Mouse (Mus musculus) heart, embryonic 16.5 days (tissue): Measurements from ENCODE around the gene Tmem97. TPM values are rescaled to one million over a fixed set of nuclear protein-coding genes. Genes with fewer than 3 reads are reported as not detected.
"Not testable (repeated sequence)": the region's sequence is repeated elsewhere in the genome, so short reads cannot be mapped to it uniquely, and the experiment has no call there.

Source experiments
- ATAC-seq: fragments of 200-750 bp; cut with Nextera tagmentation; replicated peaks from 2 replicates; pipeline ENCODE4 v1.8.0; 2017; ENCODE audit warnings: moderate number of reproducible peaks; ENCODE audit not compliant: insufficient read depth, low FRiP score; ENCODE audit errors: extremely low read depth
- H3K27ac ChIP-seq: fragments of 300-500 bp; sonication (generic); 2 replicates; pipeline ENCODE4 v1.5.1; 2014; ENCODE audit warnings: mild to moderate bottlenecking, low read length, control low read depth, moderate library complexity
- H3K27me3 ChIP-seq: fragments of 300-500 bp; sonication (generic); 2 replicates; pipeline ENCODE4 v1.6.1; 2014; ENCODE audit warnings: low read length, mixed read lengths; ENCODE audit not compliant: control insufficient read depth, insufficient read depth
- H3K36me3 ChIP-seq: fragments of 300-500 bp; sonication (generic); 2 replicates; pipeline ENCODE4 v1.6.1; 2014; ENCODE audit not compliant: control insufficient read depth, insufficient read depth
- H3K4me1 ChIP-seq: fragments of 300-500 bp; sonication (generic); 2 replicates; pipeline ENCODE4 v1.6.1; 2014; ENCODE audit warnings: low read length, mixed read lengths; ENCODE audit not compliant: control insufficient read depth, insufficient read depth
- H3K4me2 ChIP-seq: fragments of 300-500 bp; sonication (generic); 2 replicates; pipeline ENCODE4 v1.6.1; 2014; ENCODE audit warnings: low read depth, mild to moderate bottlenecking, control low read depth, low read length
- H3K4me3 ChIP-seq: fragments of 300-500 bp; sonication (generic); 2 replicates; pipeline ENCODE4 v1.5.1; 2014; ENCODE audit warnings: mild to moderate bottlenecking, control low read depth, low read length
- H3K9ac ChIP-seq: fragments of 300-500 bp; sonication (generic); 2 replicates; pipeline ENCODE4 v1.6.1; 2014; ENCODE audit warnings: low read length, control low read depth
- H3K9me3 ChIP-seq: fragments of 300-500 bp; sonication (generic); replicated peaks from 2 replicates; pipeline ENCODE4 v1.6.1; 2016; ENCODE audit warnings: low read length; ENCODE audit not compliant: control insufficient read depth
- WGBS: fragments of 180-500 bp; shearing (Covaris S2); extraction: QIAGEN DNeasy Blood & Tissue Kit; methylation state at CpG from one replicate; pipeline ENCODE4 v1.1.7; 2014; 5-methylcytosine and 5-hydroxymethylcytosine counted together
- polyA plus RNA-seq: library from polyadenylated mRNA; unstranded; fragments of >200 nt; fragmentation: Nextera tagmentation; extraction: Ambion mirVana; gene quantifications from 2 replicates; pipeline ENCODE4 v1.2.1, GENCODE M21; 2015

The Tmem97 gene
- polyA plus RNA-seq, 1 experiment from 2014 or later: 48.1 TPM

DNA sequence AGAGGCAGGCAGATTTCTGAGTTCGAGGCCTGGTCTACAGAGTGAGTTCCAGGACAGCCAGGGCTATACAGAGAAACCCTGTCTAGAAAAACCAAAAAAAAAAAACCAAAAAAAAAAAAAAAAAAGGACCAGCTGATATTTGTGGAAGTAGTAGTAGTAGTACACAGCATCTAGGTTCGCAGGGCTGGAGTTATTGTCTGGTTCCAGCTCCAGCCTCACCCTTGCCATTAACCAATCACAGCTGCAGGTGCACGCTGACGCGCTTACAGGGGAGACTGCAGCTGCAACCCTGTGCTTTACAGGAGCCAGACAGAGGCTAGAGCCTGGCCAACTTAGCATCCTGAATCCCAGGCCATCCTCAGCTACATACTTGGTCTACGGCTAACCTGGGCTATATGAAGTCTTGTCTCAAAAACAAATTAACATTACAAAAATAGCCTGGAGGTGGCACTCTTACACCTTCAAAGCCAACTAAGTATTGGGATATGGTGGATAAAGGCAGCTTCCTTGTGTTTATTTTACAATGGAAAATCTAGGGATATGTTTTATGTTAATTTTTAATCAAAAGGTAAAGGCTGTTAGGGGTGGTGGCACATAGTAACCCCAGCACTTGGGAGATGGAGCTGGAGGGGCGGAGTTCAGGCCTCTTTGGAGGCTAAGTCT lies 6.0 kb downstream of the Tmem97 start:
- H3K9ac ChIP-seq: no peak overlapping the region
- H3K9me3 ChIP-seq: no peaks in the 10 kb centered on the region
- H3K4me3 ChIP-seq: no peak overlapping the region
- H3K27me3 ChIP-seq: no peaks in the 10 kb centered on the region
- WGBS: 88% methylated on average over 7 of the region's 7 CpGs
- peaks cover 24% of the 10 kb centered on the region for H3K36me3 ChIP-seq
- ATAC-seq: no peak
- peaks cover 6% of the 10 kb centered on the region for H3K4me1 ChIP-seq
- no peak overlapping the region for H3K27ac ChIP-seq
- H3K4me2 ChIP-seq: no peak overlapping the region

GRCm38 (mm10) chr11:78540358-78540757 lies 10.2 kb downstream of the Tmem97 start:
- H3K9ac ChIP-seq: no peak overlapping the region
- H3K36me3 ChIP-seq: peaks cover 35% of the 10 kb centered on the region
- peaks cover 10% of the 10 kb centered on the region for H3K4me1 ChIP-seq
- no peaks in the 10 kb centered on the region for H3K27me3 ChIP-seq
- H3K9me3 ChIP-seq: no peaks in the 10 kb centered on the region
- H3K4me2 ChIP-seq: no peak overlapping the region
- no peak overlapping the region for H3K4me3 ChIP-seq
- ATAC-seq: no peak
- no peak overlapping the region for H3K27ac ChIP-seq
- 77% methylated on average over 3 of the region's 3 CpGs for WGBS

- peak overlapping the region; percentile 80 for H3K4me3 ChIP-seq
- under 1% methylated on average over 14 of the region's 14 CpGs for WGBS
- peaks cover 20% of the 10 kb centered on the region for H3K4me1 ChIP-seq
- H3K27me3 ChIP-seq: no peaks in the 10 kb centered on the region
- H3K9ac ChIP-seq: peak overlapping the region; percentile 88
- no peaks in the 10 kb centered on the region for H3K9me3 ChIP-seq
- peak overlapping the region; percentile 86 for H3K4me2 ChIP-seq
- H3K27ac ChIP-seq: peak overlapping the region; percentile 83
- peaks cover 25% of the 10 kb centered on the region for H3K36me3 ChIP-seq
- 0 out of 2 replicates have a peak, but pooled peaks have one; percentile 1 for ATAC-seq
Observed at GRCm38 (mm10) chr11:78536690-78537084, 13.9 kb downstream of the Tmem97 start.

DNA sequence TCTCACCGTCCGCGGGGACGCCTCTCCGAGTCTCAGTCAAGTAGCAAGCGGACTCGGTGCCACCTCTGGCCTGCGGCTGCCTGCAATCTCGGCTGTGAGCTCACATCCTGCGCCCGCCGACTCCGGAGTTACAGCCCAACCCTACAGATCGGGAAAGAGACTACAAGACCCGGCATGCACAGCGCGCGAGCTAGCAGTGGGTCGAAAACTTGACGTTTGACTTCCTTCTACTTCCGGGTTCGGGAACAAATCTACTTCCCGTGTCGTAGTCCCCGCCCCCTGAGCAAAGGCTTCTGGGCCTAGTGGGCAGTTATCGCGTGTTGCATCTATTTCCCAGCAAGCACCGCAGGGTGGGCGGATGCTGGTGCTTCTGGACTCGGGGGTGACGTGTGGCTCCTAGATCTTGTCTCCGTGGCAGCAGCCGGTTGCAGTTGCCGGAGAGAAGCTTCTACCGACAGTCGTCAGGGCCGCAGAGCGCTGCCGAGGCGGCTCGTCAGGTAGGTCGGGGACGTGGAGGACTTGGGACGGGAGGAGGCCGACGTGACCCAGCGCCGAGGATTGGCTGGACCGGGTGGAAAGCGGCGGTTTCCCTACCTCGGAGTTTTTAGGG lies 14.4 kb downstream of the Tmem97 start, which contains the start of the genes Tnfaip1 and Ift20:
Gene Tnfaip1, minus strand, starts transcription at position 253 of the 610 bp plus-strand sequence.
Gene Ift20, plus strand, starts transcription at position 282 of the 610 bp plus-strand sequence.
- peak within 1 kb of the TSS; percentile 86 for H3K4me2 ChIP-seq
- peak within 1 kb of the TSS; percentile 80 for H3K4me3 ChIP-seq
- H3K9me3 ChIP-seq: no peaks in the 10 kb centered on the region
- peak; percentile 98 for ATAC-seq
- under 1% methylated on average over 52 of the region's 52 CpGs for WGBS
- H3K36me3 ChIP-seq: peaks cover 25% of the 10 kb centered on the region
- peaks cover 20% of the 10 kb centered on the region for H3K4me1 ChIP-seq
- peak within 1 kb of the TSS; percentile 94 for H3K27ac ChIP-seq
- no peaks in the 10 kb centered on the region for H3K27me3 ChIP-seq
- H3K9ac ChIP-seq: peak within 1 kb of the TSS; percentile 88

- Histone ChIP-seq H3K9me3 (no peaks in the 10 kb centered on the region), H3K27me3 (no peaks in the 10 kb centered on the region), H3K4me3 (peak overlapping the region; percentile 80)
Observed at GRCm38 (mm10) chr11:78535376-78536079, 15.0 kb downstream of the Tmem97 start.

GRCm38 (mm10) chr11:78534516-78534915 lies 16.1 kb downstream of the Tmem97 start:
- H3K4me3 ChIP-seq: peak overlapping the region; percentile 80
- peaks cover 20% of the 10 kb centered on the region for H3K4me1 ChIP-seq
- H3K9me3 ChIP-seq: no peaks in the 10 kb centered on the region
- whole genome bisulfite sequencing: 77% methylated on average over 4 of the region's 4 CpGs
- peaks cover 16% of the 10 kb centered on the region for H3K36me3 ChIP-seq
- ATAC-seq: no peak
- peak overlapping the region; percentile 94 for H3K27ac ChIP-seq
- H3K4me2 ChIP-seq: peak overlapping the region; percentile 82
- no peak overlapping the region for H3K9ac ChIP-seq
- H3K27me3 ChIP-seq: no peaks in the 10 kb centered on the region

More at GRCm38 (mm10) chr11:78535376-78536079, 15.0 kb downstream of the Tmem97 start:
- WGBS: 1% methylated on average over 23 of the region's 23 CpGs
- Histone ChIP-seq H3K27ac (peak overlapping the region; percentile 94), H3K4me1 (peaks cover 20% of the 10 kb centered on the region), H3K4me2 (peak overlapping the region; percentile 82), H3K36me3 (peaks cover 20% of the 10 kb centered on the region), H3K9ac (peak overlapping the region; percentile 85)
- ATAC-seq: peak; percentile 3; the same call in 1 of the 2 replicates

DNA sequence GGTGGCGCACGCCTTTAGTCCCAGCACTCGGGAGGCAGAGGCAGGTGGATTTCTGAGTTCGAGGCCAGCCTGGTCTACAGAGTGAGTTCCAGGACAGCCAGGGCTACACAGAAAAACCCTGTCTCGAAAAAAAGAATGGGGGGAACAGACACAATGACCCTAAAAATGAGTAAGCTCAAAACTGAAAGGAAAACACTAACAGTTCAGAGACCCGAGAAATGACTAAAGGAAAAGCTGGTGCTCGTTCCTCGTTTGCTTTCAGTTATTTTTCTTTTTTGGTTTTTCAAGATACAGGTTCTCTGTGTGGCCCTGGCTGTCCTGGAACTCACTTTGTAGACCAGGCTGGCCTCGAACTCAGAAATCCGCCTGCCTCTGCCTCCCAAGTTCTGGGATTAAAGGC lies 19.1 kb downstream of the Tmem97 start:
- H3K4me3 ChIP-seq, H3K4me2 ChIP-seq, ATAC-seq, H3K9ac ChIP-seq, H3K27me3 ChIP-seq, H3K4me1 ChIP-seq, H3K9me3 ChIP-seq: not testable (repeated sequence)
- H3K36me3 ChIP-seq: peaks cover 32% of the 10 kb centered on the region
- H3K27ac ChIP-seq: peak overlapping the region; percentile 82
- WGBS: 76% methylated on average over 10 of the region's 10 CpGs

DNA sequence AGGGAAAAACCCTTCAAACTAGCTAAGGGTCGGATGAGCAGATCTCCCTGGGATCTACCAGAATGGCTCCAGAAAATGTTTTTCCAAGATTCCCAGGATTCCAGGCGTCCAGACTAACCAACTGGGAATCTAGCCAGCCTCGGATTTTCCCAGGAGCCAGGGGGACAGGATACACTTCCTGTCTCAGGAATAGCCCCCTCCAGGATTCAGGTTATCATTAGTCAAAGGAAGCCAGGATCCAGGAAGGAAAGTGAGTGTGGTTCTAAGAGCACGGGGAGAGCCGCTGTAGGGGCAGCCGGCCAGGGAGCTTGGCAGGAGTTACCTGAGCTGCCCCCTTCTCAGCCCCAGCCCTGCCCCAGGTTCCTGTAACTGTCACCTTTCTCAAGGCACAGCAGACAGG lies 19.5 kb downstream of the Tmem97 start:
- ATAC-seq: no peak
- H3K9ac ChIP-seq: no peak overlapping the region
- peaks cover 10% of the 10 kb centered on the region for H3K4me1 ChIP-seq
- no peak overlapping the region for H3K4me3 ChIP-seq
- H3K4me2 ChIP-seq: no peak overlapping the region
- no peaks in the 10 kb centered on the region for H3K9me3 ChIP-seq
- peak overlapping the region; percentile 82 for H3K27ac ChIP-seq
- H3K27me3 ChIP-seq: no peaks in the 10 kb centered on the region
- peaks cover 34% of the 10 kb centered on the region for H3K36me3 ChIP-seq
- WGBS: 41% methylated on average over 6 of the region's 6 CpGs
